Mouse (Mus musculus): ENCODE measurements around the gene Trappc2l. TPM values are rescaled to one million over a fixed set of nuclear protein-coding genes. Genes with fewer than 3 reads are reported as not detected.
"Not testable (repeated sequence)": the region's sequence is repeated elsewhere in the genome, so short reads cannot be mapped to it uniquely, and the experiment has no call there.

Trappc2l gene
- polyA plus RNA-seq, 1 experiment from 2014 or later = 46.3 TPM

- H3K9me3 ChIP-seq; H3K27ac ChIP-seq; ATAC-seq (ENCODE audit: insufficient number of reproducible peaks, insufficient read depth, low FRiP score, low TSS enrichment); H3K36me3 ChIP-seq; H3K4me2 ChIP-seq (replicated peaks); H3K9ac ChIP-seq; H3K4me3 ChIP-seq: not testable (repeated sequence)
- H3K4me1 ChIP-seq = peaks cover 19% of the 10 kb centered on the region; the same call in 1 of the 2 replicates
- H3K27me3 ChIP-seq = peaks cover 11% of the 10 kb centered on the region; the same call in 1 of the 2 replicates
- WGBS = 73% methylated on average over 3 of the region's 3 CpGs
Measured at GRCm38 (mm10) chr8:122632134-122632533, 20.7 kb downstream of the Trappc2l start.

GRCm38 (mm10) chr8:122633205-122633604 is 21.8 kb downstream of the Trappc2l start:
- 0 out of 2 replicates have a peak, but pooled peaks cover 8% of the 10 kb centered on the region for H3K27me3 ChIP-seq
- no peak for ATAC-seq (ENCODE audit: insufficient number of reproducible peaks, insufficient read depth, low FRiP score, low TSS enrichment)
- H3K9me3 ChIP-seq = no peaks in the 10 kb centered on the region
- no peak overlapping the region for H3K4me2 ChIP-seq (replicated peaks)
- no peaks in the 10 kb centered on the region for H3K36me3 ChIP-seq
- 92% methylated on average over 14 of the region's 14 CpGs for WGBS
- H3K27ac ChIP-seq = no peak overlapping the region
- H3K9ac ChIP-seq = no peak overlapping the region
- peaks cover 19% of the 10 kb centered on the region; the same call in 1 of the 2 replicates for H3K4me1 ChIP-seq
- H3K4me3 ChIP-seq = no peak overlapping the region

DNA sequence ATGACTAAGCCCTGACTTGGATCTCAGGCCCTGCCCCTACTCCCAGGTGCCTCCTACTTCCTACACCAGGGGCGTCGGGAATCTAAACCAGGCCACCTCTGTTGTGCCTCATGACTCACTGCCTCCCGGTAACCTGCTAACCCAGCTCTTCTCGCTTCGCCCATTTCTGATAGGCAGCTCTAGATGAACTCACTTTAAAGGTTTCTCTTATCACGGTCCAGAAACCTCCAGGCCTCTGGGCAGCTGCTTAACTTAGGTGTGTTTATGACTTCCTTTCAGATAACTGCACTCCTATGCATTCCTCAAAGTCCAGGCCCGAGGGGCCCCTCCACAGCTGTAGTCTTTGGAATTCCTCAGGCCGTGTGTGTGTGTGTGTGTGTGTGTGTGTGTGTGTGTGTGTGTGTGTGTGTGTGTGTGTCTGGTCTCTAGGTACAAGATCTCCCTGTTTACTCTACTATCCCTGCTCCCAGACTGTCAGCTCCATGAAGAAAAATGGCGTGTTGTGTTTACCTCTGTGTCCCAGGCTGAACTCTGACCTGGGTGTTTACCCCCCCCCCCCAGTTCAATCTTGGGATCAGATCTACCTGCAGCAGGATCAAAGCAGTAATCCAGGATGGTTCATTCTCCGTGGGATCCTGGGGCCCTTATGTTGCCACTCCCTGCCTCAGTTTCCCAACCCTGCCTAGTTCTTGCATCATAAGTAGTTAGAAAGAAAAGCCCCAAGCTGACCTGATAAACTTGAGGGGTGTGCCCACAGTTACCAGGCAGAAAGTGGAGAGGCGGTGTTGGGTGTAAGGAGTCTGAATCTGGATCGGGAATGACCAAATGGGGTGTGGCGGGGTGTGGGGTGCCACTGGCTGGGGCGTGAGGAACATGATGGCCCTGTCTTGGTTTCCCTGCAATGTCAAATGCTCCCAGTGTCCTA is 24.7 kb downstream of the Trappc2l start:
- Histone ChIP-seq H3K4me2 (replicated peaks) (no peak overlapping the region), H3K9me3 (no peaks in the 10 kb centered on the region), H3K9ac (no peak overlapping the region), H3K4me3 (no peak overlapping the region), H3K4me1 (peaks cover 36% of the 10 kb centered on the region), H3K27ac (0 out of 2 replicates have a peak overlapping the region, but pooled peaks have one; percentile 3), H3K27me3 (no peaks in the 10 kb centered on the region), H3K36me3 (no peaks in the 10 kb centered on the region)
- ATAC-seq (ENCODE audit: insufficient number of reproducible peaks, insufficient read depth, low FRiP score, low TSS enrichment) = no peak
- WGBS = 64% methylated on average over 14 of the region's 14 CpGs

DNA sequence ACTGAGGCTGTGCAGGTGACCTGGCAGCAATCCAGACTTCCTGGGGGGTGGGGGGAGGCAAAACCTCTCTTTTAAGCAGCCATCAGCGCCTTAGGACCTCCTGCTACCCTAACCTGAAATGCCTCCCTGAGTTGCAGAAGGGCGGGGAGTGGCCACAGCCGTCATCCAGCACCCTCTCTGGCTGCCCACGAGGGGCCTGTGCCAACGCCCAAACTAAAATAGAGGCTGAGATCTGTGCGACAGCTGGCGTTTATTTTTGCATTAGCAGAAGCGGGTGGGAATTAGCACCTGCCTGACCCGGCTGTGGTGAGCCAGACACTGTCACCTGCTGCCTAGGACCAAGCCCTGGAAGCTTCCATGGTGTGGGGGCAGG is 25.3 kb downstream of the Trappc2l start:
- WGBS = 61% methylated on average over 9 of the region's 9 CpGs
- Histone ChIP-seq H3K9me3 (no peaks in the 10 kb centered on the region), H3K9ac (no peak overlapping the region), H3K27ac (no peak overlapping the region), H3K27me3 (no peaks in the 10 kb centered on the region), H3K4me2 (replicated peaks) (no peak overlapping the region), H3K4me1 (peaks cover 36% of the 10 kb centered on the region), H3K4me3 (no peak overlapping the region), H3K36me3 (no peaks in the 10 kb centered on the region)
- ATAC-seq (ENCODE audit: insufficient number of reproducible peaks, insufficient read depth, low FRiP score, low TSS enrichment) = no peak

DNA sequence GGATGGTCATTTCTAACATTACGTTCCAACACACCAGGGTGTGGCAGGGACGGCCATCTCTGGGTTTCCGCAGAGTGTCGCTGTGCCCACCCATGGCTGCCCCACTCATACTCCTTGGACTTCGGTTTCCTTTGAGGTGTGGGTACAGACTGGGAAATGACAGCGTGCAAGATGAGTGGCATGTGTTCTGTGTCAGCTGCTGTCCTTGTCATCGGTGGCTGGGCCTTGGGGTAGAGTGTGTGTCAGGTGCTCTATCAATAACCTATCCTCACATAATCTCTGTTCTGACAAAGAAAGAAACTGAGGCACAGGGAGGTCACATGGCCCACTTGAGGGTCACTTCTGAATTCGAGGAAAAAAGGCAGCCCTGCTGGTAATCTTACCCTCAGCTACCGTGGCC is 25.8 kb downstream of the Trappc2l start:
- no peak for ATAC-seq (ENCODE audit: insufficient number of reproducible peaks, insufficient read depth, low FRiP score, low TSS enrichment)
- H3K9ac ChIP-seq = no peak overlapping the region
- H3K36me3 ChIP-seq = no peaks in the 10 kb centered on the region
- H3K4me1 ChIP-seq = peaks cover 38% of the 10 kb centered on the region
- no peak overlapping the region for H3K4me2 ChIP-seq (replicated peaks)
- H3K4me3 ChIP-seq = no peak overlapping the region
- H3K27ac ChIP-seq = no peak overlapping the region
- WGBS = 87% methylated on average over 9 of the region's 9 CpGs
- no peaks in the 10 kb centered on the region for H3K27me3 ChIP-seq
- no peaks in the 10 kb centered on the region for H3K9me3 ChIP-seq

GRCm38 (mm10) chr8:122638601-122639000 is 27.2 kb downstream of the Trappc2l start:
- Histone ChIP-seq H3K4me1 (peaks cover 38% of the 10 kb centered on the region), H3K4me2 (replicated peaks) (no peak overlapping the region), H3K27ac (no peak overlapping the region), H3K9ac (no peak overlapping the region), H3K27me3 (no peaks in the 10 kb centered on the region), H3K4me3 (no peak overlapping the region), H3K36me3 (no peaks in the 10 kb centered on the region; the same call in 1 of the 2 replicates), H3K9me3 (no peaks in the 10 kb centered on the region)
- WGBS = 68% methylated on average over 16 of the region's 16 CpGs
- ATAC-seq (ENCODE audit: insufficient number of reproducible peaks, insufficient read depth, low FRiP score, low TSS enrichment) = no peak

DNA sequence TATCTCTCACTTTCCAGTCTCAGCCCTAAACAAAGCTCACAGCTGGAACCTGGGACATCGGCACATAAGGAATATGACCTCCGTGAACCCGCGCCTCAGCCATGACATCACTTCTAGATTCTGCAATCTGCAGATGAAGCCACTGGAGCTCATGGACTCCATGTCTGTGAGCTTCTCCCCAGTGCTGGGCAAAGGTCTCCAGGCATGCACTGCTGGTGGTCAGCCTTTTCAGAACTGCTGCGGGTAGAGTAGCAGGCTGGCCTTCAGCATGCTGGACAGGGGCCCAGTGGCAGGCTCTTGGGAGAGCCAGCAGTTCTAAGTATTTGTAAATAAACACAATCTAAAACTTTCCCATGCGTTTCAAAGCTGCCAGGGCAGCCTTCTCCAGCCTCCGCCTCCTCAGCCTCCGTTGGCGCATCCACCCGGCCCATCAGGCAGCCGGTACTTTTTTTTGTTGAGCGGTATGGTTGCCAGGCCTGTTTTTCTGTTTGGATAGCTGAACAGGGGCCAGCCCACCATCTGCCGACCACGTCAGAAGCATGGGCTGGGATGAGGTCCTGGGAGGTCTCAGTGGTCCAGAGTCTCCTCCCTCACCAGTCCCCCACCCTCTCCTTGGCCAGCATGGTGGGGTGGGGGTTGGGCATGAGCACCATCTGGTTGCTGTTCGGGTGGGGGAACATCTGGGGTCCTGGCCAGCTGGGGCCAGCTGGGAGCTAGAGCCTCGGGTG is 28.2 kb downstream of the Trappc2l start:
- no peaks in the 10 kb centered on the region; the same call in 1 of the 2 replicates for H3K36me3 ChIP-seq
- 23% methylated on average over 16 of the region's 16 CpGs for WGBS
- peak overlapping the region; percentile 67 for H3K27ac ChIP-seq
- no peak overlapping the region for H3K9ac ChIP-seq
- no peak overlapping the region for H3K4me3 ChIP-seq
- H3K4me2 ChIP-seq (replicated peaks) = peak overlapping the region; percentile 21
- H3K4me1 ChIP-seq = peaks cover 38% of the 10 kb centered on the region
- H3K9me3 ChIP-seq = no peaks in the 10 kb centered on the region
- no peaks in the 10 kb centered on the region for H3K27me3 ChIP-seq
- ATAC-seq (ENCODE audit: insufficient number of reproducible peaks, insufficient read depth, low FRiP score, low TSS enrichment) = no peak

GRCm38 (mm10) chr8:122640825-122641224 is 29.4 kb downstream of the Trappc2l start:
- no peaks in the 10 kb centered on the region; the same call in 1 of the 2 replicates for H3K36me3 ChIP-seq
- peaks cover 37% of the 10 kb centered on the region for H3K4me1 ChIP-seq
- no peaks in the 10 kb centered on the region for H3K9me3 ChIP-seq
- ATAC-seq (ENCODE audit: insufficient number of reproducible peaks, insufficient read depth, low FRiP score, low TSS enrichment) = no peak
- H3K27ac ChIP-seq = no peak overlapping the region
- 80% methylated on average over 4 of the region's 4 CpGs for WGBS
- no peak overlapping the region for H3K4me3 ChIP-seq
- no peaks in the 10 kb centered on the region for H3K27me3 ChIP-seq
- H3K4me2 ChIP-seq (replicated peaks) = no peak overlapping the region
- H3K9ac ChIP-seq = no peak overlapping the region

- Histone ChIP-seq H3K27ac (no peak overlapping the region), H3K4me1 (peaks cover 31% of the 10 kb centered on the region), H3K36me3 (no peaks in the 10 kb centered on the region; the same call in 1 of the 2 replicates), H3K27me3 (no peaks in the 10 kb centered on the region), H3K9ac (no peak overlapping the region), H3K4me2 (replicated peaks) (no peak overlapping the region), H3K9me3 (no peaks in the 10 kb centered on the region), H3K4me3 (no peak overlapping the region)
- no peak for ATAC-seq (ENCODE audit: insufficient number of reproducible peaks, insufficient read depth, low FRiP score, low TSS enrichment)
- 62% methylated on average over 15 of the region's 15 CpGs for WGBS
Measured at GRCm38 (mm10) chr8:122641406-122641805, 30.0 kb downstream of the Trappc2l start.

DNA sequence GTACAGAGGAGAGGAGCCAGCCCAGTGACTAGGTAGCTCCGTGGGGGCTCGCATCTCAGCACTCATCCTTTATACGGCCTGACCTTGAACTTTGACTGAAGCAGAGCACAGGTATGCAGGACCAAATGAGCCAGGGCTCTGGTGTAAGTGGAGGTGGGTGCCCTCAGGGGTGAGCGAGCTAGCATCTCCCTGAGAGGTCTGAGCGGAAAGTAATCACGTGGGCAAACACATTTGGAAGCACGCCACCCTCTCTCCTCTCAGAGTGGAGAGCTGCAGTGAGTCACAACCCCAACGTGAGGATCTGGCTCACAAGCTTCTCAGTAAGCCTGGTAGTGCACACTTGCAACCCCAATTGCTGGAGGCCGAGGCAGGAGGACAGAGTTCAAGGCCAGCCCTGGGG is 30.6 kb downstream of the Trappc2l start:
- no peak for ATAC-seq (ENCODE audit: insufficient number of reproducible peaks, insufficient read depth, low FRiP score, low TSS enrichment)
- WGBS = 64% methylated on average over 9 of the region's 9 CpGs
- H3K36me3 ChIP-seq = no peaks in the 10 kb centered on the region; the same call in 1 of the 2 replicates
- no peak overlapping the region for H3K4me3 ChIP-seq
- peaks cover 27% of the 10 kb centered on the region for H3K4me1 ChIP-seq
- no peak overlapping the region for H3K9ac ChIP-seq
- H3K9me3 ChIP-seq = no peaks in the 10 kb centered on the region
- H3K27me3 ChIP-seq = no peaks in the 10 kb centered on the region
- no peak overlapping the region for H3K4me2 ChIP-seq (replicated peaks)
- H3K27ac ChIP-seq = no peak overlapping the region

DNA sequence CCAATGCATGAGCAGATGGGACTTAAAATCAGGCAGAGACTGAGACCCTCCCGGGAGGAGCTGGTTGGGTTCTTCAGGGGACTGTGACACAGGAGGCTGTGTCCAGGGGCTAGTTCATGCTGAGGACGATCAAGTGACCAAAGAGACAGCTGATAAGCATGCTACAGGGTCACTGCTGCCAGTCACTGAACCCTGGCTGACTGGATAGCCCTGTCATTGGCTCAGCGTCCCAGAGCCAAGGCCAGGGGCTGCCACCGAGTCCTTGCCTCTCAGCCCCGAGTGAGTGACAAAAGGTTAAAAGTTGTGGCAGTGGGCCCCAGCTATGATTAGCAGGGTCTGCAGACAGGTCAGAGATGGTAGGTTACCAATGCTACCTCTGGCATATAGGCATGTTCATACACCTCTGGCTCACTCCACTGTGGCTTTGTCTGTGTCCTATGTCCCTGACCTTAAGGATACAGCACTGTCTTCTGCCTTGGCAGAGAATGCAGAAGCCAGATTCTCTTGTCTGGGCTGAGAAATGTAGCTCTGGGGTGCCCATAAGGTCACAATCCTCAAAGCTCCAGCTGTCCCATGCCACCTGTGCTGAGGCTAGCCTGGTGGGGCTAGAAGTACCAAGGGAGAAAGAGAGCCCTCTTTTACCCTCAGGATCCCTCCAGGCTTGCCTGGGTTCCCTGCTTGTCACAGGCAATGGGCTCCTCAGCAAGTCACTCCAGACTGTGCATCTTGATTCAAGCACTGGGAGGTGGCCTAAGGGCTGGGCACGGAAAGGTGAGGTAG is 32.9 kb downstream of the Trappc2l start:
- no peak for ATAC-seq (ENCODE audit: insufficient number of reproducible peaks, insufficient read depth, low FRiP score, low TSS enrichment)
- Histone ChIP-seq H3K4me3 (no peak overlapping the region), H3K4me2 (replicated peaks) (no peak overlapping the region), H3K4me1 (peaks cover 28% of the 10 kb centered on the region), H3K27me3 (no peaks in the 10 kb centered on the region), H3K27ac (no peak overlapping the region), H3K36me3 (no peaks in the 10 kb centered on the region; the same call in 1 of the 2 replicates), H3K9ac (no peak overlapping the region), H3K9me3 (no peaks in the 10 kb centered on the region)
- WGBS = 70% methylated on average over 6 of the region's 6 CpGs

All from embryonic facial prominence, embryonic 12.5 days (tissue).